Mouse (Mus musculus): ENCODE data around the gene Gm7929. TPM values are rescaled to one million over a fixed set of nuclear protein-coding genes. Genes with fewer than 3 reads are reported as not detected.
"Not testable (repeated sequence)": the region's sequence is repeated elsewhere in the genome, so short reads cannot be mapped to it uniquely, and the experiment has no call there.

Gene Gm7929
- polyA plus RNA-seq (2015; fragmentation: Nextera tagmentation; extraction: Ambion mirVana) = not detected in 2 replicates

GRCm38 (mm10) chr14:41750514-41750913 lies at the start of gene Gm7929:
TSS of gene Gm7929 (minus strand) at chr14:41750614.
- not testable (repeated sequence) for H3K9ac ChIP-seq (replicated peaks); H3K4me1 ChIP-seq; H3K4me2 ChIP-seq; H3K36me3 ChIP-seq; H3K4me3 ChIP-seq (replicated peaks); H3K9me3 ChIP-seq (replicated peaks); ATAC-seq (ENCODE audit: low FRiP score); H3K27ac ChIP-seq (replicated peaks); H3K27me3 ChIP-seq (replicated peaks)
- WGBS = 100% methylated on average over 1 of the region's 1 CpGs

GRCm38 (mm10) chr14:41772341-41772740 lies 21.9 kb upstream of the Gm7929 start, which contains the start of gene Gm47189:
TSS of gene Gm47189 (minus strand) at chr14:41772441.
- H3K36me3 ChIP-seq; H3K27me3 ChIP-seq (replicated peaks); H3K4me2 ChIP-seq; H3K9ac ChIP-seq (replicated peaks); H3K4me1 ChIP-seq; H3K27ac ChIP-seq (replicated peaks); ATAC-seq (ENCODE audit: low FRiP score); H3K4me3 ChIP-seq (replicated peaks); H3K9me3 ChIP-seq (replicated peaks): not testable (repeated sequence)

DNA sequence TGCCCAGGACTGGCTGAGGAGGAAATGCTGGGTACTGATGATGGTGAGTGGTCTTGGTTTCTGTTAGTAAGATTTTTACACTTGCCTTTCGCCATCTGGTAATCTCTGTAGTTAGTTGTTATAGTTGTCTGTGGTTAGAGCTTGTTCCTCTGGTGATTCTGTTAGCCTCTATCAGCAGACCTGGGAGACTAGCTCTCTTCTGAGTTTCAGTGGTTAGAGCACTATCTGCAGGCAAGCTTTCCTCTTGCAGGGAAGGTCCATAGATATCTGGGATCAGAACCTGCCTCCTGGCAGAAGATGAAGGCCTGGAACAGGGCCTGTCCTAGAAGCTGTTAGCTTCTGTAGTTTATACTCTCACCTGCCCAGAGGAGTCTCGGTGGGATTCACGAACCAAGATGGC lies 5.5 kb upstream of the Gm7929 start:
- not testable (repeated sequence) for ATAC-seq (ENCODE audit: low FRiP score)
- 94% methylated on average over 2 of the region's 3 CpGs for WGBS

DNA sequence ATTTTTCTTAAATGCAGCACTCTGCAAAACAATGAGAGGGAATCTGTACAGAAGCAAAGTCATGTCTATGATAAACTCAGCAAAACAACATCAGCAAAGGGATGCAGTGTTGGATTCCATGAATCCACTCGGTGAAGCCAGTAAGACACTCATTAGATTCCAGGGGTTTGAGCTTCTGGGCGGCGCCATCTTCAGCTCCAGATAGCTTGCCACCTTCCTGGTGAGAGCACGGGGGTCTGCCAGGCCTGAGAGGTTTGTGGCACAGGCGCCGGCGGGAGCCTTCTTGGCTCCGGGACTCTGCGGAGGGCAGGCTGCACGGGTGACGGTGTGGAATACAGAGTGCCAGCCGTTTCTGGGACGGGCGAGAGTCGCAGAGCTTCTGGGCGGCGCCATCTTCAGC lies 27.0 kb downstream of the Gm7929 start:
- H3K4me2 ChIP-seq; H3K4me3 ChIP-seq (replicated peaks); H3K36me3 ChIP-seq; H3K27me3 ChIP-seq (replicated peaks); ATAC-seq (ENCODE audit: low FRiP score); H3K4me1 ChIP-seq; H3K27ac ChIP-seq (replicated peaks); H3K9ac ChIP-seq (replicated peaks); H3K9me3 ChIP-seq (replicated peaks): not testable (repeated sequence)
- WGBS = 76% methylated on average over 16 of the region's 17 CpGs

More for the DNA sequence above, 5.5 kb upstream of the Gm7929 start:
- H3K9me3 ChIP-seq (replicated peaks); H3K9ac ChIP-seq (replicated peaks); H3K27me3 ChIP-seq (replicated peaks); H3K36me3 ChIP-seq; H3K4me1 ChIP-seq; H3K4me2 ChIP-seq; H3K27ac ChIP-seq (replicated peaks); H3K4me3 ChIP-seq (replicated peaks): not testable (repeated sequence)

DNA sequence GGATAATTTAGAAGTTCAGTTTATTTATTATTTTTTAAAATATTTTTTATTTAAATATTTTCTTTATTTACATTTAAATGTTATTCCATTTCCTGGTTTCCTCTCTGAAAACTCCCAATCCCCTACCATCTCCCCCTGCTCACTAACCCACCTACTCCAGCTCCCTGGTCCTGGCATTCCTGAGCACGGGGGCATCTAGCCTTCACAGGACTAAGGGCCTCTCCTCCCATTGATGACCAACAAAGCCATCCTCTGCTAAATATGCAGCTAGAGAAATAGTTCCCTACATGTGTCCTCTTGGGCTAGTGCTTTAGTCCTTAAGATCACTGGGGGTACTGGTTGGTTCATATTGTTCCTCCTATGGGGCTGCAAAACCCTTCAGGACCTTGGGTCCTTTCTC lies 33.2 kb downstream of the Gm7929 start:
- not testable (repeated sequence) for H3K36me3 ChIP-seq; H3K4me2 ChIP-seq; H3K4me3 ChIP-seq (replicated peaks); ATAC-seq (ENCODE audit: low FRiP score); H3K27me3 ChIP-seq (replicated peaks); H3K27ac ChIP-seq (replicated peaks); H3K4me1 ChIP-seq; H3K9me3 ChIP-seq (replicated peaks); H3K9ac ChIP-seq (replicated peaks)
- WGBS = 90% methylated on average over 1 of the region's 1 CpGs

GRCm38 (mm10) chr14:41701785-41702184 lies 48.6 kb downstream of the Gm7929 start, which contains the start of gene Gm8068:
TSS of gene Gm8068 (minus strand) at chr14:41701885.
- not testable (repeated sequence) for H3K9me3 ChIP-seq (replicated peaks); H3K4me2 ChIP-seq; H3K4me1 ChIP-seq; H3K27ac ChIP-seq (replicated peaks); H3K27me3 ChIP-seq (replicated peaks); H3K9ac ChIP-seq (replicated peaks); H3K36me3 ChIP-seq; ATAC-seq (ENCODE audit: low FRiP score); H3K4me3 ChIP-seq (replicated peaks)
- no CpG with 5 or more reads among the region's 3 CpGs for WGBS

Other genes starting within 250 kb of the Gm7929 start
- gene Gm7970, start 195.0 kb downstream of the Gm7929 start, polyA plus RNA-seq (2015; fragmentation: Nextera tagmentation; extraction: Ambion mirVana) = not detected in 2 replicates
- not detected in 2 replicates for gene 1700049E17Rik2, start 177.4 kb downstream of the Gm7929 start, polyA plus RNA-seq (2015; fragmentation: Nextera tagmentation; extraction: Ambion mirVana)
- not detected in 2 replicates for gene Gm3072, start 126.0 kb downstream of the Gm7929 start, polyA plus RNA-seq (2015; fragmentation: Nextera tagmentation; extraction: Ambion mirVana)
- not detected in 2 replicates for gene Gm3676, start 104.1 kb downstream of the Gm7929 start, polyA plus RNA-seq (2015; fragmentation: Nextera tagmentation; extraction: Ambion mirVana)
- gene Gm8068, start 48.7 kb downstream of the Gm7929 start, polyA plus RNA-seq (2015; fragmentation: Nextera tagmentation; extraction: Ambion mirVana) = not detected in 2 replicates
- gene Gm47189, start 21.8 kb upstream of the Gm7929 start, polyA plus RNA-seq (2015; fragmentation: Nextera tagmentation; extraction: Ambion mirVana) = not detected in 2 replicates
- gene Gm7980, start 156.7 kb upstream of the Gm7929 start, polyA plus RNA-seq (2015; fragmentation: Nextera tagmentation; extraction: Ambion mirVana) = not detected in 2 replicates
- gene 1700049E17Rik1, start 174.3 kb upstream of the Gm7929 start, polyA plus RNA-seq (2015; fragmentation: Nextera tagmentation; extraction: Ambion mirVana) = not detected in 2 replicates
- not detected in 2 replicates for gene 1700024B05Rik, start 193.4 kb upstream of the Gm7929 start, polyA plus RNA-seq (2015; fragmentation: Nextera tagmentation; extraction: Ambion mirVana)
- not detected in 2 replicates for gene Gm6401, start 217.3 kb upstream of the Gm7929 start, polyA plus RNA-seq (2015; fragmentation: Nextera tagmentation; extraction: Ambion mirVana)
- not detected in 2 replicates for gene Gm3543, start 232.7 kb upstream of the Gm7929 start, polyA plus RNA-seq (2015; fragmentation: Nextera tagmentation; extraction: Ambion mirVana)

Data from neural tube, embryonic 15.5 days (tissue).